Mouse (Mus musculus) retina, adult 2 months (tissue): ENCODE measurements around the gene Sfmbt2.
"Not testable (repeated sequence)": the region's sequence is repeated elsewhere in the genome, so short reads cannot be mapped to it uniquely, and the experiment has no call there.

ENCODE experiments used
- DNase-seq: peaks from one replicate; pipeline ENCODE4 v3.0.0-alpha.2; 2012; ENCODE audit warnings: low read depth, low spot score

Gene Sfmbt2

GRCm38 (mm10) chr2:10370176-10370575, at the start of gene Sfmbt2:
Gene Sfmbt2, plus strand, starts transcription at chr2:10370510.
- no peak for DNase-seq

- DNase-seq = no peak
Measured at GRCm38 (mm10) chr2:10321093-10321492, 49.2 kb upstream of the Sfmbt2 start.

GRCm38 (mm10) chr2:10323173-10323572, 47.1 kb upstream of the Sfmbt2 start:
- DNase-seq = no peak

GRCm38 (mm10) chr2:10324980-10325379, 45.3 kb upstream of the Sfmbt2 start:
- no peak for DNase-seq

- DNase-seq = no peak
Measured at GRCm38 (mm10) chr2:10330216-10330615, 40.1 kb upstream of the Sfmbt2 start.

GRCm38 (mm10) chr2:10334299-10334698, 36.0 kb upstream of the Sfmbt2 start:
- DNase-seq = no peak

- no peak for DNase-seq
Measured at GRCm38 (mm10) chr2:10335037-10335608, 35.2 kb upstream of the Sfmbt2 start.

- no peak for DNase-seq
Measured at GRCm38 (mm10) chr2:10340022-10340421, 30.3 kb upstream of the Sfmbt2 start.

- no peak for DNase-seq
Measured at GRCm38 (mm10) chr2:10343523-10343922, 26.8 kb upstream of the Sfmbt2 start.

- not testable (repeated sequence) for DNase-seq
Measured at GRCm38 (mm10) chr2:10344073-10344472, 26.2 kb upstream of the Sfmbt2 start.

- no peak for DNase-seq
Measured at GRCm38 (mm10) chr2:10347193-10347592, 23.1 kb upstream of the Sfmbt2 start.

- DNase-seq = no peak
Measured at GRCm38 (mm10) chr2:10348036-10348435, 22.3 kb upstream of the Sfmbt2 start.

GRCm38 (mm10) chr2:10350266-10350810, 20.0 kb upstream of the Sfmbt2 start:
- DNase-seq = no peak

- no peak for DNase-seq
Measured at GRCm38 (mm10) chr2:10351125-10351524, 19.2 kb upstream of the Sfmbt2 start.

GRCm38 (mm10) chr2:10352887-10353286, 17.4 kb upstream of the Sfmbt2 start:
- no peak for DNase-seq

- DNase-seq = no peak
Measured at GRCm38 (mm10) chr2:10353889-10354288, 16.4 kb upstream of the Sfmbt2 start.

- DNase-seq = no peak
Measured at GRCm38 (mm10) chr2:10359861-10360260, 10.4 kb upstream of the Sfmbt2 start.

GRCm38 (mm10) chr2:10365081-10365480, 5.2 kb upstream of the Sfmbt2 start:
- no peak for DNase-seq

GRCm38 (mm10) chr2:10366284-10366683, 4.0 kb upstream of the Sfmbt2 start:
- no peak for DNase-seq

- no peak for DNase-seq
Measured at GRCm38 (mm10) chr2:10369676-10370075, 634 bp upstream of the Sfmbt2 start.

- DNase-seq = no peak
Measured at GRCm38 (mm10) chr2:10370687-10371458, 563 bp downstream of the Sfmbt2 start.

- no peak for DNase-seq
Measured at GRCm38 (mm10) chr2:10371459-10371817, 1.1 kb downstream of the Sfmbt2 start.

- DNase-seq = no peak
Measured at GRCm38 (mm10) chr2:10371899-10372298, 1.6 kb downstream of the Sfmbt2 start.
